Mouse (Mus musculus): ENCODE results near the gene Ltbr.
A peak's percentile ranks its signal among the peaks of the same experiment; 100 is the strongest.
"Not testable (repeated sequence)": the region's sequence is repeated elsewhere in the genome, so short reads cannot be mapped to it uniquely, and the experiment has no call there.

Ltbr gene

DNA sequence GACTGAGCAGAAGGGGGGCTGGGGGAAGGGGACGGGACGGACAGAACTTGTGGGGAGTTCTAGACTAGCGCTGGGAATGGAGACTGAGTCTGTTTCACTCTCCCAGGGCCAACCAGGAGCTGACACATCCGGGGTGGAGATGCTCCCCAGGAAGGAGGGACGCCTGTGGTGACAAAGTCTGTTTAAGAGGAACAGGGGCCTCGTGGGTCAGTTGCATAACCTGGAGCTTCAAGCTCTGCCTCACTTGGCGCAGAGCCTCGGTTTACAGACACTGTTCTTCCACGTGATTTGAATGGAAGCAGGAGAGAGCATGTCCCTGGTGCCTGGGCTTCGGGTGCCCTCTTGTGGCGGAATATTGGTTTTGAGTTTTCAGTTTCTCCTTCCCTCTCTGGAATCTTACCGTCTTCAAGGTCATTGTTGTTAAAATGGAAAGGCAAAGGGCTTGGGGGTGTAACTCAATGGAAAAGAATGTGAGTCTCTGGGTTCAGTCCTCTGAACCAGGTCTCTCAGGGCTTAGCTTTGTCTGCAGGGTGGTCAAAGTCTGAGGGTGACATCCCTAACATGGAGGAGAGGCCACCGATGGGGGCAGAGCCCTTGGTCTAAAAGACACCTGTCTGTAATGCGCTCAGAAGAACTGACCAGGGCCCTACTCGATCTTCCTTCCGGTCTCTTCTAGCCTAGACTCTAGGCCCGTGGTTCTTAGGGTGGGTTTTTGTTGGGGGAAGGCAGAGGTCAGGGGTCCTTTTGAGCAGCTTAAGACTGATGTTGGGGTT, 42.0 kb downstream of the Ltbr start:
- DNase-seq (ENCODE audit: low spot score): peak; percentile 91

GRCm38 (mm10) chr6:125268799-125269198, 44.9 kb downstream of the Ltbr start:
- DNase-seq (ENCODE audit: low spot score): no peak

DNA sequence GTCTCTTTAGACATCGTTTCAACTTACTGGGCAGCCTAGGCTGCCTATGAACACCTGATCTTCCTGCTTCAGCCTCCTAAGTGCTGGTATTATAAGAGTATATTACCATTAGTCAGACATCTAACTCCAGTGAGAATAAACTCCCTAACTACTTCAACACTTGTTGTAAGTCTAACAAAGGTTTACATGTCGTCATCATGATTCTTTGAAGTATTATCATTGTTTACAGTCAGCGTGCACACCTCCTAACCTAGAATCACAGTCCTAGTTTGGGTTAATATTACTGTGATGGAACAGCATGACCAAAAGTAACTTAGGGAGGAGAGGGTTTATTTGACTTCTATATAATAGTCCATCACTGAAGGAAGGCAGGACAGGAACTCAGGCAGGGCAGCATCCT, 46.2 kb downstream of the Ltbr start:
- no peak for DNase-seq (ENCODE audit: low spot score)

DNA sequence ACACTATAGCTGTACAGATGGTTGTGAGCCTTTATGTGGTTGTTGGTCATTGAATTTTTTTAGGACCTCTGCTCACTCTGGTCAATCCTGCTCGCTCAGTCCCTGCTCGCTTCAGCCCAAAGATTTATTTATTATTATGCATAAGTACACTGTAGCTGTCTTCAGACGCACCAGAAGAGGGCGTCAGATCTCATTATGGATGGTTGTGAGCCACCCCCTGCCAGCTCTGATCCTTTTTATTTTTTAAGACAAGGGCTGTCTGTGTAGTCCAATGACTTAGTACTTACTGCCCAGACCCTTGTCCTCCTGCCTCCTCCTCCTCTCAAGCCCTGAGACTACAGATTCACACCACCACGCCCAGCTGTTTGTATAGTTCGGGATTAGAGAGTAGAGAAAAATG, 47.1 kb downstream of the Ltbr start:
- not testable (repeated sequence) for DNase-seq (ENCODE audit: low spot score)

DNA sequence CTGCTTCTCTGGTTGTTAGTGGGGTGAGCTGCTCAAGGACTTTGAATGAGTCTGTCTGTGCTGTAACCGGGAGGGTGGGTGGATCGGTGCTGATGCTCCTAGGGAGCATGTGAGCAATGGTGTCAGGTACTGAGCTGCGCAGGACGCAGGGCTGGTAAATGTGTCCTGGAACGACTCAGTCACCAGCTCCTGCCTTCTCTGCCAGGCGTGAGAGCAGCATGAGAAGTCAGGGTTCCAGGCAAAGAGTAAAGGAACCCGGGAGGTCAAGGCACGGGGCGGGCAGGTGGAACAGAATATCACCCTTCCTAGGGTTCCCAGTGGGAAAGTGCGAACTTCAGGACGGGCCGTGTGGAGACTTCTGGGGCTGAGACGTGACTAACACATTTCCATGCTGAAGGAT, 47.6 kb downstream of the Ltbr start:
- no peak for DNase-seq (ENCODE audit: low spot score)

GRCm38 (mm10) chr6:125265239-125265638, 48.4 kb downstream of the Ltbr start:
- DNase-seq (ENCODE audit: low spot score): no peak

DNA sequence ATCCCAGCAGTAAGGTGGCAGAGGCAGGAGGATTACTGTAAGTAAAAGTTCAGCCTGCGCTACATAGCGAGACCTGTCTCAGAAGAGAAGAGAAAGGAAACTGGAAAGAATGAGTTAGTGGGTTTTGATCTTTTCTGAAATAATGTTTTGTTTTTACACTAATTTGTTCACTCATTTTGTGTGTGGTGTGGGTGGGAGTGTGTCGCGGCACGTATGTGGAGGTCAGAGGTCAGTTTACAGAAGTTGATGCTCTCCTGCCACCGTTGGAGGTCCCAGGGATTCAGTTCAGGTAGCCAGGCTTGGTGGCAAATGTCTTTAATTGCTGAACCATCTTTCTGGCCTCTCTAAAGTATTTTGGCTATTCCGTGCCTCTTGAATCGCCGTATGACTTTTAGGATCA, 49.5 kb downstream of the Ltbr start:
- no peak for DNase-seq (ENCODE audit: low spot score)

- DNase-seq (ENCODE audit: low spot score): no peak
Measured at GRCm38 (mm10) chr6:125260006-125260555, 53.6 kb downstream of the Ltbr start.

Measured in ovary, postnatal 14 days (tissue).